Mouse (Mus musculus): ENCODE measurements around the gene Plppr2. TPM values are rescaled to one million over a fixed set of nuclear protein-coding genes. Genes with fewer than 3 reads are reported as not detected.

The Plppr2 gene
- polyA plus RNA-seq (2014; fragmentation: Nextera tagmentation; extraction: Ambion mirVana) = 24.2 and 27.1 TPM in 2 replicates

DNA sequence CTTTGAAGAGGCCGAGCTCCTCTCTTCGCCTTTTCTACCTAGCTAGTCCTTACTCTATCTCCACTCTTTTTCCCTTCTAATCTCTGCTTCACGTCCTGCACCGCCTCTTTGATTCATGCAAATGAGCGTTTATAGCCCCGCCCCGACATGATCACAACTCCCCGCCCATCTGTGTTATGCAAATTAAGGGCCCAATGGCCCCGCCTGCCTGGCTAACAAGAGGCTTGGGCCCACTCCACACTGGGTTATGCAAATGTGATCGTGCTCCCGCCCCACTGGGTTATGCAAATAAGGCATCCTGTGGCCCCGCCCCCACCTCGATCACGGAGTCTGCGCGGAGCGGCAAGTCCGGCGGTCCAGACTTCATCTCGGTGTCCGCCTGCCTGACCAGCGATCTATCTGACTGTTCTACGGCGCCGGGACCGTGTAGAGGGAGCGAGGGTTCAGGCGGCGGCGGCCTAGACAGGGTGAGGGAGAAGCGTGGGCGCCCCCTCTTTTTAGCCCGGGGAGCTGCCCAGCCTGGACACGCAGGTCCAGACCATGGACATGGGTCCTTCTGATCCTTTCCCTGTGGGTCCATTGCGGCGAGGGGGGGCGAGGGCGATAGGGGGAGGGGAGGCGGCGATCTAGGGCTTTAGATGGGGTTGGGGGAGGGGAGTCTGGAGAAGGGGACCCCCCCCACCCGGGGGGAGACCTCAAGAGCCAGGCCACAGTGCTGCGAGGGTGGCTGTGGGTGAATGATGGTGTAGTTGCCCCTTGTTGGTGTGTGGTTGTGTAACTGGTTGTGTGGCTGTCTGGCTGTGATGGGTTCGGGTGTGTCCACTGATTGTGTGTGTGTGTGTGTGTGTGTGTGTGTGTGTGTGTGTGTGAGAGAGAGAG lies at the start of gene Plppr2:
Gene Plppr2 (plus strand): TSS at position 342 of the 879 bp plus-strand sequence.
- no peaks in the 10 kb centered on the region; the same call in 1 of the 2 replicates for H3K4me1 ChIP-seq (replicated peaks; ENCODE audit: control insufficient read depth, insufficient read depth, low read length)
- DNase-seq (ENCODE audit: low spot score) (peak; percentile 98), ATAC-seq (replicated peaks; ENCODE audit: low FRiP score) (peak; percentile 95)
- H3K27ac ChIP-seq (ENCODE audit: low read depth, low read length) = peak within 1 kb of the TSS; percentile 31; the same call in 1 of the 2 replicates
- no peaks in the 10 kb centered on the region for H3K27me3 ChIP-seq (ENCODE audit: control insufficient read depth, insufficient read depth, low read length)
- H3K4me2 ChIP-seq (ENCODE audit: low read depth, low read length, severe bottlenecking) = peak within 1 kb of the TSS; percentile 85
- H3K4me3 ChIP-seq (ENCODE audit: low read depth, low read length) = peak within 1 kb of the TSS; percentile 57
- 3% methylated on average over 43 of the region's 43 CpGs for WGBS
- no peaks in the 10 kb centered on the region for H3K9me3 ChIP-seq (ENCODE audit: control insufficient read depth, low read length)
- H3K36me3 ChIP-seq (ENCODE audit: control insufficient read depth, insufficient read depth, low read length) = no peaks in the 10 kb centered on the region
- peak within 1 kb of the TSS; percentile 81 for H3K9ac ChIP-seq (ENCODE audit: low read length)

DNA sequence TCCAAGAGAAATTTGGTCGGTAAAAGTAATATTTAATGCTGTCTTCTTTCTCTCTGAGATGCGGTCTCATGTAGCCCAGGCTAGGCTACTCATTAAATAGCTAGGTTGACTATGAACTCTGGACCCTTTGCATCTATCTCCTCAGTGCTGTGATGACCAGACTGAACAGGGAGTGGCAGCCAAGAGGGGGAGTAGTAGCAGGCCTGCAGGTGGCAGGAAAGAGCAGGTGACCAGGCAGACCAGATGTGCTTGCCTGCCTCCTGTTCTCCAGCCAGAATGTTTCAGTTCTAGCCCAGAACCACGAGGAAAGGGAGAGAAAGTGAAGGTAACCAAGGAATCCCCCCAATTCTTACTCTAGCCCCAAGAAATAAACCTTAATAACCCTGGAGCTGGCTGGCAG lies 47.6 kb upstream of the Plppr2 start:
- Histone ChIP-seq H3K27me3 (ENCODE audit: control insufficient read depth, insufficient read depth, low read length) (no peaks in the 10 kb centered on the region), H3K4me1 (replicated peaks; ENCODE audit: control insufficient read depth, insufficient read depth, low read length) (no peaks in the 10 kb centered on the region), H3K4me3 (ENCODE audit: low read depth, low read length) (no peak overlapping the region), H3K36me3 (ENCODE audit: control insufficient read depth, insufficient read depth, low read length) (no peaks in the 10 kb centered on the region), H3K4me2 (ENCODE audit: low read depth, low read length, severe bottlenecking) (no peak overlapping the region), H3K9me3 (ENCODE audit: control insufficient read depth, low read length) (no peaks in the 10 kb centered on the region), H3K27ac (ENCODE audit: low read depth, low read length) (no peak overlapping the region), H3K9ac (ENCODE audit: low read length) (no peak overlapping the region)
- no peak for DNase-seq (ENCODE audit: low spot score)
- ATAC-seq (replicated peaks; ENCODE audit: low FRiP score) = no peak
- WGBS = 68% methylated on average over 3 of the region's 3 CpGs

DNA sequence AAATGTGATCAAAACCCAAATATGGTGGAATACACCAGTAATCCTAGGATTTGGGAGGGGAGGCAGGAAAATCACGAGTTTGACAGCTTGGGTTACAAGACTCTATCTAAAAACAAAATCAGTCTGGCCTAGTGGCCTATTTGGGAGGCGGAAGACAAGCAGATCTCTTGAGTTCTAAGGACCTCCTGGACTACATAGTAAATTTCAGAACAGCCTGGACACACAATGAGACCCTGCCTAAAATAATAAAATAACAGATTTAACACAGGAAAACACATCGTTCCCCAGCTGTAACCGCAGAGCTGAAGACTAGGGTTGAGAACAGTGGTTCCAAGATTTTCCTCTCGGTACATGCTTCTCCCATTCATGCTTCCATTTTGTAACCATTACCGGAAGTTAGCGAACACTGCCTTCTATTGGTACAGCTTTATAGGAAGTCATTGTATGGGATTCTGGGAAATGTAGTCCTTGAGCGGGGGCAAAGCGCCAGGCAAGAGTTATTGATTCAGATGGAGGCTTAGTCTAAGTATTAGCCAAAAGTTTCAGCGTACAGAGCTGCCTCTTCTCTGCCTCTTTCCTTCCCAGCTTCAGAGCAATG lies 35.5 kb upstream of the Plppr2 start:
- DNase-seq (ENCODE audit: low spot score) (no peak), ATAC-seq (replicated peaks; ENCODE audit: low FRiP score) (peak; percentile 84)
- Histone ChIP-seq H3K4me1 (replicated peaks; ENCODE audit: control insufficient read depth, insufficient read depth, low read length) (no peaks in the 10 kb centered on the region), H3K27ac (ENCODE audit: low read depth, low read length) (no peak overlapping the region), H3K9ac (ENCODE audit: low read length) (peak overlapping the region; percentile 32; the same call in 1 of the 2 replicates), H3K9me3 (ENCODE audit: control insufficient read depth, low read length) (no peaks in the 10 kb centered on the region), H3K27me3 (ENCODE audit: control insufficient read depth, insufficient read depth, low read length) (no peaks in the 10 kb centered on the region), H3K36me3 (ENCODE audit: control insufficient read depth, insufficient read depth, low read length) (no peaks in the 10 kb centered on the region), H3K4me3 (ENCODE audit: low read depth, low read length) (peak overlapping the region; percentile 36), H3K4me2 (ENCODE audit: low read depth, low read length, severe bottlenecking) (peak overlapping the region; percentile 53)
- 20% methylated on average over 10 of the region's 10 CpGs for WGBS

DNA sequence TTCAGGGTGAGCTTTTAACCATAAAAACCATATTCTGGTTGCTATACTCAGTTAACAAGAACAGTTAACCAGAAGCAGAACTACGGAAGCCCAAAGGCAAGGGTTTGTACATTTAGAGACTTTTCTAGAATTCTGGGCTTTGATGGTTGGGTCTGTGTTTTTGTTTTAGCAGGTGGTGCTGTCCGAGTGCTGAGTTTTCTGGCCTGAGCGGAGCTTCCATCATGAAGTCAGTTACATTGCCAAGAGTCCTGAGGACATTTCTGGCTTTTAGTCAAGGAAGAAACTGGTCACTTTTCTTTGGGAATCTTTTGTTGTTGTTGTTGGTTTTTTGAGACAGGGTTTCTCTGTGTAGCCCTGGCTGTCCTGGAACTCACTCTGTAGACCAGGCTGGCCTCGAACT lies 32.8 kb upstream of the Plppr2 start:
- WGBS = 87% methylated on average over 4 of the region's 4 CpGs
- no peak overlapping the region for H3K9ac ChIP-seq (ENCODE audit: low read length)

DNA sequence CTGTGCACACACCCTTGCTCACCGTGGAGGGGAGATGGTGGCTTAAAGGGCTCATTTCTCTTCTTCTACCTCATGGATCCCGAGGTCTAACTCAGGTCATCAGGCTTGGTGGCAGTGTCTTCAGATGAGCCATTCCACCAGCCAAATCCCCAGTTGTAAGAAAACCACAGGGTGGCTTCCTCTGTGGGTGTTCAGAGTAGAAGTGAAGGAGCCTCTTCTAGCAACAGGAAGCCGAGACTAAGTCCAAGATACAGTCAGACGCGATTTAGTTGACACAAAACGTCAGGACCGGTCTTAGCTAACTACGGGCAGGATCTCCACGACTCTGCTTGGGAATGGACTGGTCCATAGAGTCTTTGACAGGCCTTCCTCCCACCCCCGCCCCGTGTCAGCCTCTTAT lies 28.6 kb upstream of the Plppr2 start:
- Histone ChIP-seq H3K27ac (ENCODE audit: low read depth, low read length) (no peak overlapping the region), H3K27me3 (ENCODE audit: control insufficient read depth, insufficient read depth, low read length) (no peaks in the 10 kb centered on the region), H3K36me3 (ENCODE audit: control insufficient read depth, insufficient read depth, low read length) (no peaks in the 10 kb centered on the region), H3K9me3 (ENCODE audit: control insufficient read depth, low read length) (no peaks in the 10 kb centered on the region), H3K4me3 (ENCODE audit: low read depth, low read length) (no peak overlapping the region), H3K9ac (ENCODE audit: low read length) (no peak overlapping the region), H3K4me2 (ENCODE audit: low read depth, low read length, severe bottlenecking) (no peak overlapping the region), H3K4me1 (replicated peaks; ENCODE audit: control insufficient read depth, insufficient read depth, low read length) (no peaks in the 10 kb centered on the region)
- ATAC-seq (replicated peaks; ENCODE audit: low FRiP score) (no peak), DNase-seq (ENCODE audit: low spot score) (no peak)
- WGBS = 86% methylated on average over 11 of the region's 11 CpGs

More for the DNA sequence above, 32.8 kb upstream of the Plppr2 start:
- no peaks in the 10 kb centered on the region for H3K27me3 ChIP-seq (ENCODE audit: control insufficient read depth, insufficient read depth, low read length)
- DNase-seq (ENCODE audit: low spot score) (no peak), ATAC-seq (replicated peaks; ENCODE audit: low FRiP score) (no peak)
- H3K36me3 ChIP-seq (ENCODE audit: control insufficient read depth, insufficient read depth, low read length) = no peaks in the 10 kb centered on the region
- no peaks in the 10 kb centered on the region for H3K9me3 ChIP-seq (ENCODE audit: control insufficient read depth, low read length)
- H3K4me2 ChIP-seq (ENCODE audit: low read depth, low read length, severe bottlenecking) = no peak overlapping the region
- H3K4me1 ChIP-seq (replicated peaks; ENCODE audit: control insufficient read depth, insufficient read depth, low read length) = no peaks in the 10 kb centered on the region
- no peak overlapping the region for H3K27ac ChIP-seq (ENCODE audit: low read depth, low read length)
- no peak overlapping the region for H3K4me3 ChIP-seq (ENCODE audit: low read depth, low read length)

DNA sequence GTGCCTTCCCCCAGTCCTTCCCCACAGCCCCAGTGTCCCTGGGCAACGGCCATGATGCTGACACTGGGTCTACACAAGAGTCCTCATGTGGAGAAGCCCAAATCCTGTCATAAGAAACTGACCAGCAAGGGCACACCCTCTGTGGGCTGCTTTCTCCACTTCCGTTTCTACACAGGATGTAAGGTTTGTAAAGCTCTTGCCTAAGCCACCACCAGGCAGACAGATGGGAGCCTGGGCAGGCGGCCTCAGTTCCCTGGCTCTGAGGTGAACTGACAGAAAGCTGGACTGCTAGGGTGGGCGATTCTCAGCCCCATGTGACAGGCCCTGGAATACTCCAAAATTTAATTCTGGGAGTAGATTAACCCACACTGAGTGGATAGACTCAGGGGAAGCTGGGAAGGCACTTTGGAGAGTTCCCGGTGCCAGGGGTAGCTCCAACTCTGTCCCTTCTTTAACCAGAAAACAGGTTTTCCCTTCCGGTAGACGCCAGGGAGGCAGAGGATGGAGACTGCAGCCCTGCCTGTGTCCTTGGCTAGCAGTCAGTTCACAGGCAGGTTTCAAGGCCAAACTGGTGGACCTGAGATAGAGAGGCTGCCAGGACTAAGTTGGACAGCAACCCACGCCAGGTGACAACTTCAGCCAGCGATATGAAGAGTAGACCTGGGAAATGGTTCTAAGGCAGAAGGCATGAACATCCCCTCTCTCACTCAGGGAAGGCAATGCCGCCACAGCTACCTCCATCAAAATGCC lies 27.2 kb upstream of the Plppr2 start:
- H3K27ac ChIP-seq (ENCODE audit: low read depth, low read length) = no peak overlapping the region
- no peaks in the 10 kb centered on the region for H3K9me3 ChIP-seq (ENCODE audit: control insufficient read depth, low read length)
- 82% methylated on average over 10 of the region's 10 CpGs for WGBS
- H3K36me3 ChIP-seq (ENCODE audit: control insufficient read depth, insufficient read depth, low read length) = no peaks in the 10 kb centered on the region
- H3K9ac ChIP-seq (ENCODE audit: low read length) = no peak overlapping the region
- no peak overlapping the region for H3K4me3 ChIP-seq (ENCODE audit: low read depth, low read length)
- ATAC-seq (replicated peaks; ENCODE audit: low FRiP score) = no peak
- no peaks in the 10 kb centered on the region for H3K4me1 ChIP-seq (replicated peaks; ENCODE audit: control insufficient read depth, insufficient read depth, low read length)
- no peak for DNase-seq (ENCODE audit: low spot score)
- H3K27me3 ChIP-seq (ENCODE audit: control insufficient read depth, insufficient read depth, low read length) = no peaks in the 10 kb centered on the region
- no peak overlapping the region for H3K4me2 ChIP-seq (ENCODE audit: low read depth, low read length, severe bottlenecking)

DNA sequence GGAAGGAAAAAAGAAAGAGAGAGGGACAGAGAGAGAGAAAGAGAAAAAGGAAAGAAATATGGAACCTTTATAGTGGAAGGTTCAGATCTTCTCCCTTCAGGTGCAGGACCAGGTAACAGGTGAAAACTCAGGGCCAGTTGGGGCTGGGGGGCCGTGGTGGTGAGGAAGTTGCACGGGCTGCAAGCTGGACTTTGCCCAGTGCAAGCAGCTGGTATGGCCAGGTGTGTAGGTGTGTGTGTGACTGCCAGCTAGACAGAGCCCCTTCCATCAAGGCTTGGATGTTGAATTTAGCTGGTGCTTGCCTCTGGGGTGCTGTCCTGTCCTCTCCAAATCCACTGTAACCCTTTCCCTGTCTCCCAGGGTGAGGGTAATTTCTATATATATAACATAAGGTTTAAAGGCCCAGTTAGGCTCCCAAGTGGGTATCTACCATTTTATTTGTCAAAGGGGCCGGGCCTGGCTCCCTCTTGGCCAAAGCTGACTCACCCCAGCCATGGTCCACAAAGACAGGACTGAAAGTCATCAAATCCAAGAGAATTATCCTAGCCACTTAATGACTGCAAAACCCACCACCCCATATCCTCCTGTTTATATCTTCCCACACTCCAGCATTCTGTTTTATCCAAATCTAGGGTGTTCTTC lies 19.9 kb upstream of the Plppr2 start:
- no peak overlapping the region for H3K27ac ChIP-seq (ENCODE audit: low read depth, low read length)
- DNase-seq (ENCODE audit: low spot score) (no peak), ATAC-seq (replicated peaks; ENCODE audit: low FRiP score) (no peak)
- WGBS = 67% methylated on average over 3 of the region's 3 CpGs
- no peaks in the 10 kb centered on the region for H3K36me3 ChIP-seq (ENCODE audit: control insufficient read depth, insufficient read depth, low read length)
- peak overlapping the region; percentile 94 for H3K4me2 ChIP-seq (ENCODE audit: low read depth, low read length, severe bottlenecking)
- H3K4me1 ChIP-seq (replicated peaks; ENCODE audit: control insufficient read depth, insufficient read depth, low read length) = 0 out of 2 replicates have a peak, but pooled peaks cover 2% of the 10 kb centered on the region
- peaks cover 8% of the 10 kb centered on the region; the same call in 1 of the 2 replicates for H3K27me3 ChIP-seq (ENCODE audit: control insufficient read depth, insufficient read depth, low read length)
- H3K4me3 ChIP-seq (ENCODE audit: low read depth, low read length) = peak overlapping the region; percentile 57; the same call in 1 of the 2 replicates
- H3K9ac ChIP-seq (ENCODE audit: low read length) = peak overlapping the region; percentile 65; the same call in 1 of the 2 replicates
- no peaks in the 10 kb centered on the region for H3K9me3 ChIP-seq (ENCODE audit: control insufficient read depth, low read length)

DNA sequence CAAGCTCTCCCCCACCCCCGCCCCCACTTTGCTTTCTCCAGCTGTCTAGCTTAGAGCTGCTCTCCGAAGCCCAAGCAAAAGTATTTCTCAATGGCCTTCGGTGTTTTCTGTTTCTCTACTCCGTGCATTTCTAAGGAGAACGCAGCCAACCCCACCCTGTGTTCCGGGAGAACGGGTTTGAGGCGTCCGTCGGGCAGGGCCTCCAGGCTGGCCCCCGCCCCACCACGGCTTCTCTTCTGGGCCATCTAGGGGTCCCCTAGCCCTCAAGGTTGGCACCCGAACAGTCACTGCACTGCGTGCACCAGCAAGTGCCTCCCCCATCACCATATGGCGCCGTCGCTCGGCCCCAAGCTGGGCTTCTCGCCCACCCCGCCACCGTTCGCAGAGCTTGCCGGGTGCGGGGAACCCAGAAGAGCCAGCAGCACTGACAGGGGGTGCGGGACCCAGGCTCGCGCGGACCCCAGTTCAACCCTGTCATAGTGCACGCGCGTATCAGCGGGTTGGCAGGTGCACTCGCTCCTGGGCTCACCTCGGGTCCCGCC lies 19.3 kb upstream of the Plppr2 start:
- H3K9me3 ChIP-seq (ENCODE audit: control insufficient read depth, low read length) = no peaks in the 10 kb centered on the region
- H3K4me2 ChIP-seq (ENCODE audit: low read depth, low read length, severe bottlenecking) = peak overlapping the region; percentile 94
- 2% methylated on average over 35 of the region's 35 CpGs for WGBS
- H3K9ac ChIP-seq (ENCODE audit: low read length) = peak overlapping the region; percentile 65
- no peaks in the 10 kb centered on the region for H3K36me3 ChIP-seq (ENCODE audit: control insufficient read depth, insufficient read depth, low read length)
- ATAC-seq (replicated peaks; ENCODE audit: low FRiP score) (no peak), DNase-seq (ENCODE audit: low spot score) (no peak)
- H3K4me3 ChIP-seq (ENCODE audit: low read depth, low read length) = peak overlapping the region; percentile 57
- no peak overlapping the region for H3K27ac ChIP-seq (ENCODE audit: low read depth, low read length)
- H3K4me1 ChIP-seq (replicated peaks; ENCODE audit: control insufficient read depth, insufficient read depth, low read length) = 0 out of 2 replicates have a peak, but pooled peaks cover 2% of the 10 kb centered on the region
- H3K27me3 ChIP-seq (ENCODE audit: control insufficient read depth, insufficient read depth, low read length) = peaks cover 8% of the 10 kb centered on the region; the same call in 1 of the 2 replicates
